Mouse (Mus musculus): Measurements from ENCODE around the gene Rcbtb2.
A peak's percentile ranks its signal among the peaks of the same experiment; 100 is the strongest.

- peak; percentile 78; the same call in 1 of the 2 replicates for TF ChIP-seq CTCF (IDR thresholded peaks at IDR 0.05; ENCODE audit: extremely low read depth, insufficient read depth, insufficient read length, insufficient replicate concordance)
- no peak for TF ChIP-seq POLR2A (IDR thresholded peaks at IDR 0.05; ENCODE audit: low read depth, low read length)
Observed at GRCm38 (mm10) chr14:73098677-73099387, 24.0 kb upstream of the Rcbtb2 start.
